Mouse (Mus musculus) forebrain, embryonic 11.5 days (tissue): ENCODE data around the gene Klrc2. TPM values are rescaled to one million over a fixed set of nuclear protein-coding genes. Genes with fewer than 3 reads are reported as not detected.

ENCODE experiments used
- ATAC-seq: fragments of 200-750 bp; cut with Nextera tagmentation; replicated peaks from 2 replicates; pipeline ENCODE4 v1.8.0; 2017; ENCODE audit warnings: moderate TSS enrichment; ENCODE audit not compliant: low FRiP score
- DNase-seq: peaks from one replicate; pipeline ENCODE4 v3.0.0-alpha.2; 2017; ENCODE audit warnings: low spot score
- H3K27ac ChIP-seq: fragments of 300-500 bp; sonication (generic); 2 replicates; pipeline ENCODE4 v1.5.1; 2014; ENCODE audit warnings: low read depth, low read length
- H3K27me3 ChIP-seq: fragments of 300-500 bp; sonication (generic); 2 replicates; pipeline ENCODE4 v1.6.1; 2014; ENCODE audit warnings: mild to moderate bottlenecking, low read length, mixed read lengths; ENCODE audit not compliant: control insufficient read depth, insufficient read depth
- H3K36me3 ChIP-seq: fragments of 300-500 bp; sonication (generic); 2 replicates; pipeline ENCODE4 v1.6.1; 2014; ENCODE audit warnings: mild to moderate bottlenecking, low read length, moderate library complexity, mixed read lengths; ENCODE audit not compliant: control insufficient read depth, insufficient read depth
- H3K4me1 ChIP-seq: fragments of 300-500 bp; sonication (generic); replicated peaks from 2 replicates; pipeline ENCODE4 v1.6.1; 2014; ENCODE audit warnings: low read length, mixed read lengths; ENCODE audit not compliant: control insufficient read depth, insufficient read depth
- H3K4me2 ChIP-seq: fragments of 300-500 bp; sonication (generic); 2 replicates; pipeline ENCODE4 v1.6.1; 2014; ENCODE audit warnings: low read depth, mild to moderate bottlenecking, low read length, moderate library complexity, mixed read lengths; ENCODE audit not compliant: severe bottlenecking
- H3K4me3 ChIP-seq: fragments of 300-500 bp; sonication (generic); 2 replicates; pipeline ENCODE4 v1.5.1; 2014; ENCODE audit warnings: low read depth, low read length
- H3K9ac ChIP-seq: fragments of 300-500 bp; sonication (generic); 2 replicates; pipeline ENCODE4 v1.6.1; 2014; ENCODE audit warnings: low read length
- H3K9me3 ChIP-seq: fragments of 300-500 bp; sonication (generic); 2 replicates; pipeline ENCODE4 v1.6.1; 2016; ENCODE audit warnings: low read length, mixed read lengths; ENCODE audit not compliant: control insufficient read depth
- microRNA-seq: library from miRNA; unstranded; fragments of <30 nt; microRNA quantifications from one replicate; pipeline ENCODE4, GENCODE M21; 2016; ENCODE audit not compliant: insufficient number of aligned reads
- polyA plus RNA-seq: library from polyadenylated mRNA; unstranded; fragments of >200 nt; fragmentation: Nextera tagmentation; extraction: Ambion mirVana; gene quantifications from 2 replicates; pipeline ENCODE4 v1.2.1, GENCODE M21; 2014

Klrc2 gene
- polyA plus RNA-seq, 1 experiment from 2014 or later = not detected

- no peak overlapping the region for H3K9ac ChIP-seq
- no peaks in the 10 kb centered on the region for H3K4me1 ChIP-seq
- ATAC-seq = no peak
- H3K4me3 ChIP-seq = no peak overlapping the region
- no peak overlapping the region for H3K27ac ChIP-seq
- no peaks in the 10 kb centered on the region for H3K9me3 ChIP-seq
- no peak overlapping the region for H3K4me2 ChIP-seq
- DNase-seq = no peak
- no peaks in the 10 kb centered on the region for H3K36me3 ChIP-seq
- H3K27me3 ChIP-seq = no peaks in the 10 kb centered on the region
Observed at GRCm38 (mm10) chr6:129608372-129608771, 52.1 kb downstream of the Klrc2 start.

Small RNA genes lying within 50 kb of the gene (microRNA-seq; reads per million reads assigned to microRNA genes)
- gene Mir680-1 = not detected

Other genes with a start within 250 kb of the Klrc2 start
- gene Clec1a, start 208.7 kb downstream of the Klrc2 start, polyA plus RNA-seq = 0.65 and 0.75 TPM in 2 replicates
- not detected in 2 replicates for gene Olr1, start 153.5 kb downstream of the Klrc2 start, polyA plus RNA-seq
- not detected in 2 replicates for gene Tmem52b, start 148.1 kb downstream of the Klrc2 start, polyA plus RNA-seq
- 21.5 and 22.4 TPM in 2 replicates for gene Gabarapl1, start 127.5 kb downstream of the Klrc2 start, polyA plus RNA-seq
- not detected in 2 replicates for gene Klre1, start 82.8 kb downstream of the Klrc2 start, polyA plus RNA-seq
- gene Klrd1, start 68.9 kb downstream of the Klrc2 start, polyA plus RNA-seq = not detected in 2 replicates
- gene Klrk1, start 36.8 kb downstream of the Klrc2 start, polyA plus RNA-seq = 0.16 and 0.23 TPM in 2 replicates
- gene Klrc3, start 17.4 kb downstream of the Klrc2 start, polyA plus RNA-seq = not detected in 2 replicates
- not detected in 2 replicates for gene Klrc1, start 18.3 kb upstream of the Klrc2 start, polyA plus RNA-seq
- gene Klri1, start 56.4 kb upstream of the Klrc2 start, polyA plus RNA-seq = not detected in 2 replicates
- gene Klri2, start 79.8 kb upstream of the Klrc2 start, polyA plus RNA-seq = not detected in 2 replicates
- not detected in 2 replicates for gene Gm156, start 123.6 kb upstream of the Klrc2 start, polyA plus RNA-seq
- gene Gm17631, start 202.0 kb upstream of the Klrc2 start, polyA plus RNA-seq = not detected in 2 replicates
- gene Klra17, start 216.0 kb upstream of the Klrc2 start, polyA plus RNA-seq = not detected in 2 replicates